Mouse (Mus musculus): ENCODE data around the gene Spag7.

Spag7 gene

DNA sequence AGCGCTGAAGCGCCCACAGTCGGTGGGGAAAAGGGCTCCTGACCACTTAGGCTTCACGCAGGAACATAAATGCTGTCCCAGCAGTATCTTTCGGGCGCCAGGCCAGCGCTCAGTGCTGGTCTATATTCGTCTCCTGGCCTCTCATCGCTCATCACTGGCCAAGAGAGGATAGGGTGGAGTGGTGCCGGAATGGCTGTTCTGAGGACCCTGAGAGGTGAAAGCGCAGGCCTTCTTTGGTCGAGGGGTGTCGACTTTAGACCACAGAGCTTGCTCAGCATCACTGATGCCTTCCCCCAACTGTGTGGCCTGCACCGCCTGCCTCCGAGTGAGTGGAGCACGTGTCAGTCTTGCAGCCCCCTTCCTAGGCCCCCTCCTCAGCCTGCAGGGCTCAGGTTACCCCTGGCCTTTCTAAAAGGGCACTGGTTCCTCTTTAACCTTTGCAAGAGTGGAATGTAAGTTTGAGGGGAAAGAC lies 12.7 kb downstream of the Spag7 start:
- DNase-seq (ENCODE audit: low spot score in 2 of 2), result no peak

DNA sequence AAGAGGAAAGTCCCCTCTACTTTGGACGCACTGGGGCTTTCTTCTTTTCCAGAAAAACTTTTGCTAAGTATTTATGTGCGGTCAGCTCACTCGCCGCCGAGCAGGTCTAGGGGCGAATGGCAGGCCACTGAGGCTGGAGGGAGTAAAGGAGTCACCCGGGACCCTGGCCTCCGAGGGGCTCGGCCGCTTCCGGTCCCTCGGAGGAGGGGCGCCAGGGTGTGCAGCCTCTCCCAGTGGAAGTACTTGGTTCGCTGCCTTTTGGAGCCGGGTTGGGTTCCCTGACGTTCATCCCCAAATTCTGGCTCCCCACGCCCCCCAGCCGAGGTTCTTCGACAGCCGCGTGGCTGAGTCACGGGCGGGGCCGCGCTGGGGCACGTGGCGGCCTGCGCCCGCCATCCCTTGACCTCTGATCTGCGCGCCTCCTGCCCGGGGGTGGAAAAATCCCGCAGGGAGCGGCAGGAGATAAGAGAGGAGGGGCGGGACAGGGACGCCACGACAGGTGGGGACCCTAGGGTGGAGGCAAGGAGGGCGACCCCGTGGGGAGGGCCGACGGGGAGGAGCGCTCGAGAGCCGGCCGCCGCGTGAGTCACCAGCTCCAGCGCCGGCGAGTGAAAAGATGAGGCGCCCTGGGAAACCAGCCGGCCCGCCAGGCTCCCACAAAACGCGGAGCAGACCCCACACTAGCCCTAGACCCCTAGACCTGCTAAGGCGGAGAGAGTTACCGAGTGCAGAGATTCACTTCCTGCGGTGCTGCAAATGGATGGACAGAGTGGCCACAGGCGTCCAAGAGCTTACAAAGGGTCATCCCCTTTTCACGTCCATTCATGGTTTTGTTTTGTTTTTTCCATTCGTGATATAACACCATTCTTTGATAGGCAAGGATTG lies 13.4 kb downstream of the Spag7 start:
- DNase-seq (ENCODE audit: low spot score in 2 of 2), result peak in 1 of 2 experiments; percentile 44

DNA sequence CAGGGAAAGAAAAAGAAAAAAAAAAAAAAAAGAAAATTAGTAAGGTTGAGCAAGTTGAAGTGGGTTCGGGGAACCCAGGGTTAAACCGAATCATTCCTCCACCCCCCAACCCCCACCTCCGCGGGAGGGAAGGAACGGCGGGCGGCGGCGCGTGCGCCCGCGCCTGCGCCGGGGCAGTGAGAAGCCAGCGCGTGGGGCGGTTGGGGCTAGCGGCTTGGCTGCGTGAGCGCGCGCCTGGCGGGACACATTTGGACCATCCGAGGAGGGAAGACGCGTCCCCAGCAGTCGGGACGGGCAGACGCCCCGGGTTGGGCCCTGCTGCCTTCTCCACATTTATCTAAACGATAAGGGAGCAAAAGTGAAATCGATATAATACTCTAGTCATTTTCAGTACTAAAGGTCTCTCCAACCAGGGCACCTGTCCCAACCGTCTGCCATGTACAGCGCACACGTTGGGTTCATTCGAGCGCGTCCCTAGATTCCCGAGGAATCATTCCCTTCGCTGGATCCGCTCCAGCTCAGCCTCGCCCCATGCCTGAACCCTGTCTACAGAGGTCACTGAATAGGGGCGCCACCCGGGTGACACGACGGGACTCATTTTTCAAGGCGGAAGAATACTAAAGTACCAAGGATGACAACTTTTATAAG lies 14.2 kb downstream of the Spag7 start:
- peak; percentile 58 to 69 for DNase-seq (ENCODE audit: low spot score in 2 of 2)

DNA sequence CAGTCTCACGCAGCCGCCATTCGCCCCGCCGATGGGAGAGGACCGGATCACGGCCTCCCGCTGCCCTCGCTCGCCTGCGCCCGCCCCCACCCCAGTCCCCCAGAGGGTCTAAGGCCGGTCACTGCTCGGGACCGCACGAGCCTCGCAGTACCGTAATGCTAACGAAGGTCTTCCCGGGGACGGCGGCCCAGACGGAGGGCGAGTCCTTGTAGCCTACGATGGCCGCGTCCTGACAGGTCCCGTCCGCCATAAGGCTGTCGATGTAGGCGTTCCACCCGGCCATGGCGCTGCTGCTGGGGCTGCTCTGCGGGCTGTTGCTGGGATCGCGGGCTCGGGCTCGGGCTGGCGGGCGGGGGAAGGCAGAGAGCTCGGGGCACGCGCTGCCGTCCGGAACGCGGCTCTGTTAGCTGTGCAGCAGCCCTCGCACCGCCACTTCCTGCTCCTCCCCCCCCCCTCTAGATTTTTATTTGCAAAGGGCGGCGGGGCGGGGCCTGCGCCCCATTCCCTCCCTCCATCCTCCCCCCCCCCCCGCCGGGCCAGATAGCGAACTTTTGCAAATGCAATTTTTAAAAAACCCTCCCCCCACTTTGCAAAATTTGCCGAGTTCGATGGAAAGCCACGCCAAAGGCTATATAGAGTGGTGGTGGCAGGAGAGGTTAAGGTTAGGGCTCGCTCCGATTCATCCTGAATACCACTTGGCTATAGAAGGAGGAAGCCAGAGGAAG lies 14.9 kb downstream of the Spag7 start, which contains the start of gene Pfn1:
Pfn1 (minus strand) TSS at position 447 of the 725 bp plus-strand sequence.
- DNase-seq (ENCODE audit: low spot score in 2 of 2), result peak; percentile 62 to 74

DNA sequence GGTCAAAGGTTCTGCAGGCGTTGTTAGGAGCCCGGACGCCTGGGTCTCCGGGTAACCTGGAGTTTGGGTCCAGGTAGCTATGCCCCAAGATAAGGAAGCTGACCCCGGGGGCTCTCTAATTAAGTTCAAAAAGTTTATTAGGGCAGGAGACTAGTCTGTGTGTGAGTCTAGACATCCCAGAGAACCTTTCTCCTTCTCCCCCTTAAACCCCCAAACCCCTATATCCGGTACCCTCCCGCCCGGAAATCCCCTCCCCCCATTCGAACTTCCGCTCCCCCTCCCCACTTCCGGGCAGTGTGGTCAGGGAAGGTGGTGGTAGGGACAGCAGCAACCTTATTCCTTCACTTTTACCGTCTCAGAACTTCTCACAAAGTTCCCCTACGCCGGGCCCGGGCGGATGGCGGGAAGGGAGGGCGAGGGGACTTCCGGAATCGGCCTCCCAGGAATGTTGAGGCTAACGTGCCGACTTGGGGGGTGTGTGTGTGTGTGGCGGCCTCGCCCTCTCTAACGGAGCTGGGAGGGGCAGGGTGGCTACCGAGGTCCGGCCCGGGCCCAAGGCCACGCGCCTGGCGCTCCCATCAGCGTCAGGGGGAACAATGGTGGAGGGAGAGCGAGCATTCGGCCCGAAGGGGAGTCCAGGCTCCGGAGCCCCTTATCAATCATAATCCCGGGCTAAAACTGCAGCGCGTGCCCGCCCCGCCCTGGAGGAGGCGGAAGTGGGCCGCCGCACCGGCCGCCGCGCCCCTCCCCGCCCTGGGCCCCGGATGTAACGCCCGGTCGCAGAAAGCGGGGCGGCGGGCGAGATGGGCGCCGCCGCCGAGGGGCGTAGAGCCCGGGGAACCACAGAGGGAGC lies 15.6 kb downstream of the Spag7 start:
- peak; percentile 62 to 75 for DNase-seq (ENCODE audit: low spot score in 2 of 2)

DNA sequence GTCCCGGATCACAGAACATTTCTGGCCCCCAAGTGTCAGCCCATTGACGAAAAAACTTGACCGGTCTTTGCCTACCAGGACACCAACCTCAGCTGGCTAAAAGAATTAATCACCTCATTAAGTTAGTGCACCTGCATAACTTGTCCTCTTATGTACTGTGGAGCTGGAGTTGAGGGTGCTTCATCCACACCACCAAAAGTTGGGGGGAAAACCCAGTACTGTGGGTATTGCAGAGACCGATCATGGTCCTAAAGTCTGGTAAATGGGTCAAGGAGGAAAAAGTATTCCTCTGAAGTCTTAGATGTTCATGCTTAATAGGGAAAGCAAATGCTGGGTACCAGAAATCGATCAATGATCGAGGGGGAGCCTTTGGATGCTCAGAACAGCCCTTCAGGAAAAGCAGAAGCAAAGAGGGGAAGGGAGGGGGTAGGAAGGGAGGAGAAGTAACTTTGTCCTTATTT lies 16.3 kb downstream of the Spag7 start:
- no peak for DNase-seq (ENCODE audit: low spot score in 2 of 2)

DNA sequence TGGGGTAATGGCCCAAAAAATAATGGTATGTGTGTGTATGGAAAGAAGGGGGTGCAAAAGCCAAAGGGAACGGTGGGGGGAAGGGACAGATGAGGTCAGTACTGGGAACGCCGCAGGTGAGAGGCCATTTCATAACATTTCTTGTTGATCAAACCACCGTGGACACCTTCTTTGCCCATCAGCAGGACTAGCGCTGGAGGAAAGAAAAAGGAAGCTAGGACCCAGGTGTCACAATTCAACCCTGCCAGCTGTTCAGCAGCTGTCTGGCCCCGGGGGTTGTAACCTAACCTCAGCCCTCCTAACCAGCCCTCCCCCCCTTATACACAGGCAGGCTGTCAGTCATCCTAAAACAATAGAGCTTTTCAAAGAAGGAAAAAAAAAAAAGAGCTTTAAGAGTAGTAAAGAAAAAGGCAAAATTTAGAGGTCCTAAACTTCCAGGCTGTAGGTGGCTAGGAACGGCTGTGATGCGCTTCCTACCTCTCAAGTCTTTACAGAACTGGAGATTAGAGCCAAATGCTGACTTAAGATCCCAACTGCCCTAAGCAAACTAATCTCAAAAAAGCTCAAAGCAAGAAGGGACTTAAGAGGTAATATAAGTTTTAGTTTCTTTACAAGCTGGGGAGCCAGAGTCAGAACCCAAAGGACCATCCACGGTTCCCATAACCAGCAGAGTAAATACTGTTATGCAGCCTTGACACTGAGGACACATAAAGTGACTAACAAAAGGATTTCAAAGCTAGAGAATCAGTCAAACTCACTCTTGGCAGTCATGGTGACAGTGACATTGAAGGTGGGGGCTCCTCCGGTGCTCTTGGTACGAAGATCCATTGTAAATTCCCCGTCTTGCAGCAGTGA lies 17.0 kb downstream of the Spag7 start:
- no peak for DNase-seq (ENCODE audit: low spot score in 2 of 2)

DNA sequence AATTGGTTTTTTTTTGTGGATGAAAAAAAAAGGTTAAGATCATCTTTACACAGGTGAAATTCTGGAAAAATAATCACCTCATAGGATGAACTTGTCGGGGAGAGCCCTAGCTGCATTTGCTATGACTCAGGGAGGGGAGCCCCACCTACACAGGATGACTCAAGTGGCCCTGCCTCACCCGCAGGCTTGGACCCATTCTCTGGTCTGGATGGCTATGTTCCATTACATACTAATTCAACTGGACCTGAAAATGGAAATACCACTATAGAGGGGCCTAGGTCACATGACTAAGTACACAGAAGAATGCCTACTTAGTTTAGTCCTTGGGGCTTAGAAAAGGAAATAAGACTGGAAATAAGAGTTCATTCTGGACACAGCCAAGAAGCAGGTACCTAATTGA lies 17.8 kb downstream of the Spag7 start:
- DNase-seq (ENCODE audit: low spot score in 2 of 2), result no peak

DNA sequence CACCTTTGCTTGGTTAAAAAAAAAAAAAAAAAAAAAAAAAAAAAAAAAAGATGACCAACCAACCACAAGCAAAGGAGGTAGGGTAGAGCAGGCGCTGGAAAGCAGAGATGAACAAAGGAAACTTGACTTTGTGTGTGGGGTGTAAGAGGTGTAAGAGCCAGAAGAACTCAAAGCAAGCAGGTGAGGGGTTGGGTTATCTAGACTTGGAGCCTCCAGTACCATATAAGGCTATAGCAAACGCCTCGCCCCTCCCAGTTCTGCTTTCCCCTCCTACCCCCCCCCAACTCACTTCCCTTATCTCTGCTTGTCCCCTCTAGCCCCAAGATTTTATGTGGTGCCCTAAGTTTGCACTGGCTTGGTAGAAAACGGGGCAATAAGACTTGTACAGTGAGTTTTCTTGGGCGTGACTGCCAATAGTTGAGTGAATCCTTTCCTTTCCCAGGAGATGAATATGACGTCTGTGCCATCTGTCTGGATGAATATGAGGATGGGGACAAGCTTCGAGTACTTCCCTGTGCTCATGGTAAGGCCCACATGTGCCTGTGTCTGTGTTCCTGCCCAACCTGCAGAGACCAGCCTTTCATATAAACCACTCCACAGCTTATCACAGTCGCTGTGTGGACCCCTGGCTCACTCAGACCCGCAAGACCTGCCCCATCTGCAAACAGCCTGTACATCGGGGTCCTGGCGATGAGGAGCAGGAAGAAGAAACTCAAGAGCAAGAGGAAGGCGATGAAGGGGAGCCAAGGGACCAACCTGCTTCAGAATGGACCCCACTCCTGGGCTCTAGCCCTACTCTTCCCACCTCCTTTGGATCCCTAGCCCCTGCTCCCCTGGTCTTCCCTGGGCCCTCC lies 18.7 kb downstream of the Spag7 start:
- DNase-seq (ENCODE audit: low spot score in 2 of 2), result no peak

DNA sequence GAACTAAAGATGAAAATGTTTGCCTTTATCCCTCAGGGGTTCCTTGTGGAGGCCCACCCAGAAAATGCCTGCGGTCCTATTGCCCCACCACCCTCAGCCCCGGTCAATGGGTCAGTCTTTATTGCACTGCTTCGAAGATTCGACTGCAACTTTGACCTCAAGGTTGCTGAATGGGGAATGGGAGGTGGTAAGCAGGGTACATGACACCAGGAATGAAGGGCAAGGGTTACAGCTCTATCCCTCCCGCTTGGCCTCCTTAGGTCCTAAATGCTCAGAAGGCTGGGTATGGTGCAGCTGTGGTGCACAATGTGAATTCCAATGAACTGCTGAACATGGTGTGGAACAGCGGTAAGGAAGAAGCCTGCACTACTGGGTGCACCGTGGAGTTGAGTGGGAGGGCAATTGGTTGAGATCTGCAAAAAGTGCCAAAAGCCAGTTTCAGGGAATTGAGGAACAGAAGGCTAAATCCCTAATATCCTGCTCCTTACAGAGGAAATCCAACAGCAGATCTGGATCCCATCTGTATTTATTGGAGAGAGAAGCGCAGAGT lies 20.0 kb downstream of the Spag7 start:
- DNase-seq (ENCODE audit: low spot score in 2 of 2), result no peak

DNA sequence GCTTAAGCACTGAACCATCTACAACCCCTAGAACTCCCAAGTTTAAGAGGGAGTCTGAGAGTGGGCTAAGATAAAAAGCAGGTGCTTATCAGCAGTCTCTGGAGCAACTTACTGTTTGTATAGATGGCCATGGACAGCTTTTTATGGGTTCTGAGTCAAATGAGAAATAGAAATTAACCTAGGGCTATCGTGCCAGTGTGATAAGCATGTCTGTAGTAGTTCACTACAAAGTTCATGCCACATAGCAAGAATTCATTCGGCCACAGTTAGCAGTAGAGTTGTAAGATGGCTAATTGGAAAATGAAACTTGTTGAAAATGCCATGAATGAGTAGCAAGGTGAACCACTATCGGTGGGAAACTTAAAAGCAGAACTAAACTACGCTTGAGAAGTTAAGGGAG lies 20.7 kb downstream of the Spag7 start:
- no peak for DNase-seq (ENCODE audit: low spot score in 2 of 2)

DNA sequence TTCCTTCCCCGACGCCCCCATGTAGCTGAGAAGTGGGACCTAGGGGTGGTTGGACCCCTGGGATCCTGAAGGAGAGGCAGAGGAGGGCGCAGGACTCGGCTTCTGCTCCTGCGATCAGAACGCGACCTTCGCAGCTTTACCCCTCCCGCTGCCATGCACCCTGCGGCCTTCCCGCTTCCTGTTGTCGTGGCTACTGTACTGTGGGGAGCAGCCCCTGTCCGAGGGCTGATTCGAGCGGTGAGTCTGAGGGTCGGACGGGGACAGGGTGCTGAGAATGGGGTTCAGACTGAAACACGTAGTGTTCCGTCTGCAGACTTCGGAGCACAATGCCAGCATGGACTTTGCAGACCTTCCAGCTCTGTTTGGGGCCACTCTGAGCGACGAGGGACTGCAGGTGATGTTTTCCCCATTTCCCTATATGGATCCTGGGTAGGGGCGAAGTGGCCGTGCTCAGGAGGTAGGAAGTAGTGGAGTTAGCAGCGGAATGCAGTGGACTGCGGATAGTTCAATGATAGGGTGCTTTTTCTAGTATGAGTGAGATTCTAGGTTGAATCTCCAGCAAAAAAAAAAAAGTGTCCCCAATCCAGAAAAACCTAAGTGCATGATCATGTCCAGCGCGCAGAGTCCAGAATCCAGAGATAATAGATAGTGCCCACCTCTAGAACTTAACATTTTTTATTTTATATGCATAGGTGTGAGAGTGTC lies 21.3 kb downstream of the Spag7 start:
- DNase-seq (ENCODE audit: low spot score in 2 of 2), result peak; percentile 41 to 46

DNA sequence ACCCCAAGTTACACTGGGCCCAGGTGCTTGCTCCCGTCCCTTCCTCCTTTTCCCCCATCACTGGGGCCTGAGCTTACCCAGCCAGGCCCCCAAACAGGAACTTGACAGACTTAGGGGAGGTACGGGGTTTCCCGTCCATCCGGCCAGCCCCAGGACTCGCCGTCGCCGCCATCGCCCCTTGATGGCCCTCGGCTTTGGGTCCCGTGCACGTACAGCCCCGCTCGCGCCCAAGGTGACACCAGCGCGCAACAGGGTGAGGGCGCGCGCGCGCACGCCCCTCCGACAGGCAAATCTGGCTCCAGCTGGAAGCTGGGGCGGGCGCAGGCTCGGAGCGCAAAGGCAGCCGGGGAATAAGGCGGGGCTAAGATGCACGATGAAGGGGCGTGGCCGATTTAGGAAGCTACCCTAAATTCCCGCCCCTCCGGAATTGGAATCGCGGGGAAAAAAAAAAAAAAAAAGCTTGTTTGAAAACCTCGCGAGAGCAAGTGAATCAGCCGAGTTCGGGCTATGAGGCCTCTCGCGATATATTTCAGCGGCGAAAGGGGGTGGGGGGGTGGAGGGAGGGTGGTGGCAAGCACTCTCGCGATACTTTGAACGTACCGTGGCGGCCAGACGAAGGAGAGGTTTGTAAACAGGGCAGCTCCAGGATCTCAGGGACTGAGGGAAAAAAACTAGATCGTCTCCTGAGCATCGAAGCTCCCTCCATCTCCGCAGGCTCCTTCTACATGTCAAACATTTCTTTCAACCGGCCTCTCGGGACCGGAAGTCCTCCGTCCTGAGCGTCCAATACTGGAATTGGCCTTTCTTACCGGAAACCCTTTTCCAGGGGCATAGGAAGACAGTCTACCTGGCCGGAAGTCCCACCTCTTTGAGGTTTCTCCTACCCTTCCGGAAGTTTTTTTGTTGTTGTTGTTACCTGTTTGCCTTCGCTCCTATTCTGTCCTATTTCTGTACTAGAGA lies 22.2 kb downstream of the Spag7 start, which contains the start of the genes Rnf167 and Slc25a11:
Rnf167 (plus strand) TSS at position 545 of the 960 bp plus-strand sequence.
Slc25a11 (minus strand) TSS at position 789 of the 960 bp plus-strand sequence.
- peak; percentile 92 to 94 for DNase-seq (ENCODE audit: low spot score in 2 of 2)

DNA sequence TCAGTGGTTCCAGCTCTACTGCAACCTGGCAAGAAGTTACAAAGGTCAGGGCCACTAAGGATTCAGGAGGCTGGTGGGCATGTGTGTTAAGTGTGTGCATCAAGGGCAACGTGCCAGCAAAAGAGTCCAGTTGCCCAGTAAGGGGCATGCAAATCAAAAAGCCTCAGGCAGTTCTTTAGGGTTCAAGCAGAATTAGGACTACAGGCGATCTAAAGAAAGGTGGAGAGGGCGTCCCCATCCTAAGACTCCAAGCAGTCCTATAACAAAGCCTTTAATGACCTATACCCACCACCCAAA lies 23.0 kb downstream of the Spag7 start:
- DNase-seq (ENCODE audit: low spot score in 2 of 2), result no peak

DNA sequence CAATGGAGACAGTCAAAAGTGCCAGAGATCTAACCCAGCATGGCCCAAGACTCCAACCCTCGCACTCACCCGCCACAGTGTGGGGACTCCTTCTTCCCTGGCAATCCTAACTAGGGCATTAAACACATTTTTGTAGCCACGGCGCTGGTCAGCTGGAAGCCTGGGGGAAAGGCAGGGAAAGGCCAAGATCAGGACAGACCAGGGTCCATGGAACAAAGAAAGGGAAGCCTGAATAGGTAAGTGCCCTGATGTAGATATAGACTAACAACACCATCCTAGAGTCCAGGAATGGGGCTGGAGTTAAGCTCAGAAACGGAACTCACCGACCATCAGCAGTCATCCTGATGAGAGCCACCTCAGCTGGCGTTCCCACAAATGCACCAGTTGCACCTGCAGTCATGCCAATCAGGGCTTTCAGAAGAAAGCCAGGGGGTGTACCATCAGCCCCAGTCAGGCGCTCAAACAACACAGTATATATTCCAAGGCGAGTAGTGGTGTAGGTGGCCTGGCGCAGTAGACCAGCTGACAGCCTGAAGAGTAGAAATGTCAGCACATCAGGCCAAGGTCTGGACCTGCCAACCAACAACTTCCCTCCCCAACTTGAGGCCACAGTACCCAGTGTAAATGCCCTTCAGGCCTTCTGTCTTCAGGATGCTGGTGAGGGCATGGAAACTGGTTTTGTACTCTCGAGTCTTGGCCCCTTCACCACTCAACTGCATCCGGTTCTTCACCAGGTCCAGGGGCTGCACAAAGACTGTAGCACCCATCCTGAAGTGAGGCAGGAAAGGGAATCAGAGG lies 23.6 kb downstream of the Spag7 start:
- DNase-seq (ENCODE audit: low spot score in 2 of 2), result no peak

DNA sequence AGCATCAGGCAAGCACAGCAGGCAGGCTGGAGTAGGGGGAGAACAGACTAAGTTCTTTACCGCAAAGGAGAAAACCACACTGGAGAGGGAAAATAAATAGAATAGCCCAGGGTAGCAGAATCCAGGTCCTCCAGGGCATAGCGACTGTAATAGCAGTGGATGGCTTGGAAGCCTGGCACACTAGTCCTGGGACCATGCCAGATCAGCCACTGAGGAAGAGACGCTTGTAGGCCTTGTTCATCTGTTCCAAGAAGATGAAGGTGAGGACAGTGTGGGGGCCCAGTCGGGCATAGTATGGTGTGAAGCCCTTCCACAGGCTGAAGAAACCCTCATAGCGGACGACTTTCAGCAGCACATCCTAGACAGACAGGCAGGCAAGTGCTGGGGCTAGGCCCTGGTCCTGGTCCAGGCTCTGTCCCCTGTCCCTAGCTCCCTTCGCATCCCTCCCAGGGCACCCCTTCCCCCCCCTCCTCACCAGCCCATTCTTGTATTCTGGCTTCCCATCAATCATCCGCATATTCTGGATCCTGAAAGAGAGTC lies 24.6 kb downstream of the Spag7 start:
- DNase-seq (ENCODE audit: low spot score in 2 of 2), result no peak
